Mouse (Mus musculus) spleen, postnatal 14 days (tissue): ENCODE data around the gene Ksr1.
A peak's percentile ranks its signal among the peaks of the same experiment; 100 is the strongest.

ENCODE experiments used
- DNase-seq, 2 experiments: peaks; one replicate each; pipeline ENCODE4 v3.0.0; 2021 to 2022; ENCODE audit warnings: low spot score in 2 of 2

The Ksr1 gene

DNA sequence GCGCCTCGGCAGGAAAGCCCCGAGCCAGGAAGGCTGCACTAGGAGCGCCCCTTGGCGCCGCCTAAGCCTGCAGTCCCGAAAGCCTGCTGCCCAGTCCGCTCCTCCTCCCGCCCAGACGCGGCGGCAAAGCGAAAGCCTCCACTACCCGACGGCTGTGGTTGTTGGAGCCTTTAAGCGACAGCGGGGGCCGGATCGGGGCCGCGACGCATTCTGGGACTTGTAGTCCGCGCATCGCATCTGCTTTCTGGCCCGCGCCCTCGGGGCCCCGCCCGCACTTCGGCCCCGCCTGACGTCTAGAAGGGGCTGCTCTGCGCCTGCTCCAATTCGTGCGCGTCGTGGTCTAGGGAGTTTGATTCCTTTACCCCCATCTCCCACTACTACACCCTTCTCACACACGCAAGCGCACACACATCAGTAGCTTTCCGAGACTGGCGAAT, at the start of gene Ksr1:
Ksr1 (minus strand) TSS at position 77 of the 437 bp plus-strand sequence.
- DNase-seq: peak; percentile 80 to 85

DNA sequence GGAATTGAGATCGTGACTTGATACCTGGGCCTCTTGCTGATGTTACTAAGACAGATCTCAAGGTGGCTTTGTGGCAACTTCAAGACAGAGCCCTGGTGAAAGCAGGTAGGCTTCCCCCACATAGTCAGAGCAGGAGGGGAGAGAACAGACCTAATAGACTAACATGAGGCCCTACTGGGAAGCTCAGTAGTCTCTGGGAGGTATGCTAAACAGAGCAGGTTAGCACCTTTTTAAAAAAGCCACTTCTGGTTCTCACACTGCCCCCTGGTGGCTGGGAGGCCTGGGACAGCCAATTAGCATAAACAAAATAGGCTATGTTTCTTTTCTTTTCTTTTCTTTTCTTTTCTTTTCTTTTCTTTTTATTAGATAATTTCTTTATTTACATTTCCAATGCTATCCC, 46.0 kb upstream of the Ksr1 start:
- DNase-seq: peak in 1 of 2 experiments; percentile 37

DNA sequence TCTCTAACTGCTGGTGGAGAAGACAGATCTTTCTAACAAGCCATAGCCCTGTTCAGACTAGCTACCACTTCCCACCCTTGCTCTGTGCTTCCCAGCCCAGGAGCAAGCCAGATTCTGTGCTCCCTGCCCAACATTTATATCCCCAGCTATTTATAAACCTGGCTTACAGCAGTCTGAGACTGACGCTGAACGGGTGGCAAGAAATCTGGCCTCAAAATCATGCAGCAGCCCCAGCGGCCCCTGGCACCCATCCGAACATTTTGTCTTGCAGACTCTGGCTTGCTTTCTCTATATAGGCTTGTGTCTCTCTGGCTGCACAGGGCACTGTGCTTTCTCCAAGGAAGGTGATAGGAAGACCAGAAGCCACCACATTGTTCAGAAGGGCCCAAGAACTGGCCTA, 45.0 kb upstream of the Ksr1 start:
- no peak for DNase-seq

DNA sequence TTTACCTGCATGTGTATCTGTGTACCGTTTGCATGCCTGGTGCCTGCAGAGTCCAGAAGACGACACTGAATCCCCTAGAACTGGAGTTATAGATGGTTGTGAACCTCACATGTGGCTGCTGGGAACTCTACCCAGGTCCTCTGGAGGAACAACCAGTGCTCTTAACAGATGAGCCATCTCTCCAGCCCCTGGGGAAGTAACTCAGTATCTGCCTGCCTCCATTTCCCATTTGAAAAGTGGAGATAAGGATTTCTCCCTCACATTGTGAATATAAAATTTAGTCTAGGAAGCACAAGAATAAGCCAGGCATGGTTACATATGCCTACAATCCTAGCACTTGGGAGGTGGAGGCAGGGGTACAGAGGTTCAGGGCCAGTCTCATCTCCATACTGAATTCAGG, 44.0 kb upstream of the Ksr1 start:
- no peak for DNase-seq

DNA sequence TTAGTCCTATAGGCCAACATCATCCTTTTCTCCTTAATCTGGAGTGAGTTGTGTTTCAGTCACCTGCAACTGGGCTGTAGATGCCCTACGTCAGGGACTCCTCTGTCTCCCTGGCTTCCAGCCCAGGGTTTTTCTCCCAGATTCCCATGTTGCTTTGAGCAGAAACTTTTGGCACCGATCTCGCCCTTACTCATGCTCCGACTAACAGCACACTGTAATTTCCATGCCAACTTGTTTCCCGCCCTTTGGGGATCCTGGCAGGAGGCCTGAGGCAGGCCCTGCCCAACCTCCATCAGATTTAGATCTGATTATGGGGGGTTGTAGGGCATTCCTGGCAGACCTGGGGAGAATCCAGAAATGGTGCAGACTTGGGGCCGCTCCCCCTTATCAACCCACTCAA, 42.0 kb upstream of the Ksr1 start:
- DNase-seq: no peak

DNA sequence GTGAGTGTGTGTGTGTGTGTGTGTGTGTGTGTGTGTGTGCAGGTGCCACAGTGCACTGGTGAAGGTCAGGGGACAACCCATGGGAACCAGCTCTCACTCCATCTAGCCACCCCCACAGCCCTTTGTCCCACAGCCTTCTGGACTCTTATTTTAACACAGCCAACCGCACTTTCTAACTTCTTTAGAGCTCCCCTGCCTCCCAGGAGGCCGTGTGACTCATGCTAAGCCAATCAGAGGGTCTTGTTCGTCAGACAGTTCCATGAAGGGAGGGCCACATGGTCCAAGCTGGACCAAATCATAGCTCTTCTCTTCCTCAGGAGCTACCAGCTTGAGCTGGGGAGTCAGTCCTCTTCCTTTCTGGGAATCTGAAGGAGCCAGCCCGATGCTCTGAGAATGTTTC, 41.1 kb upstream of the Ksr1 start:
- no peak for DNase-seq

DNA sequence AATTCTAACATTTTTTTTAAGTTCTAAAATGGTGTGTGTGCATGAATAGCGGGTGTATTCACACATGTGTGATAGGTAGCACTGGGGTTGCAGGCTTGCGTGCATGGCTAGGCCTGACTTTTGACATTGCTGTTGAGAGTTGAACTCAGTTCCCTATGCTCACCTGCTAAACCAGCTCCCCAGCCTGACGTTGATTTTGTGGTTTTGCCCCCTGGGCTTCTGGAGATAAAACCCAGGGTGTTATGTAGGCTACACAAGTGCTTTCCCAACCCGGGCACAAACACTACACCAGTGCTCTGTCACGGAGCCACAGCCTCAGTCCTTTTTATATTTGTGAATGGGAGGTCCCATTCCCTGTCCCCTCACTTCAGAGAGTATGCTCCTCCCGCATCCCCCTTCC, 39.5 kb upstream of the Ksr1 start:
- no peak for DNase-seq

DNA sequence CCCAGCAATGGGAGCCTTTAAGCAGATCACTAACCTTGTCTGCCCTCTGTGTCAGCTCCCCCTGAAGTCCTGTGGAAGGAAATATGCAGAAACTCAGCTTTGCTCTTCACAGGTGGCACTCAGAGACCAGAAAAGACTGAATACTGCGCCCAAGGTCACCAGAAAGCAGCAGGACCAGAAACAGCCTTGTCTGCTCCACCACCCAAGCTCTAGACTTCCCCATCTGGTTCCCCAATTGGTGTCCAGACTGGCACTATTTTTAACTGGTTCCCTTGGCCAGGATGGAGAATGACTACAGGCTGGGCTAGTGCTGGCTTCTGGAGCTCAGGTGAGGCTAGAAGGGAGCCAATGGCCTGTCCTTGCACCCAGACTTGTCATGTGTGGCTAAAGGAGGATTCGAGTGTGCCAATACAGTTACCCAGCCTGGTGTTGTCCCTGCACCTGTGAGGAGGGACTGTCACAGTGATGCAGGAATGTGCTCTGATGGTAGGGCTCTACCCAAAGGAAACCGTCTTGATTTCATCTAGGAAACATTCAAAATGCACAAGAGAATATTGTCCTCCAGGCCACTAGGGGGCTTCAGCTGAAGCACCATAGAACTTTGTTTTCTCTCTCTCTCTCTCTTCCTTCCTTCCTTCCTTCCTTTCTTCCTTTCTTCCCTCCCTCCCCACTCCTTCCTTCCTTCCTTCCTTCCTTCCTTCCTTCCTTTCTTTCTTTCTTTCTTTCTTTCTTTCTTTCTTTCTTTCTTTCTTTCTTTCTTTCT, 38.1 kb upstream of the Ksr1 start:
- no peak for DNase-seq

DNA sequence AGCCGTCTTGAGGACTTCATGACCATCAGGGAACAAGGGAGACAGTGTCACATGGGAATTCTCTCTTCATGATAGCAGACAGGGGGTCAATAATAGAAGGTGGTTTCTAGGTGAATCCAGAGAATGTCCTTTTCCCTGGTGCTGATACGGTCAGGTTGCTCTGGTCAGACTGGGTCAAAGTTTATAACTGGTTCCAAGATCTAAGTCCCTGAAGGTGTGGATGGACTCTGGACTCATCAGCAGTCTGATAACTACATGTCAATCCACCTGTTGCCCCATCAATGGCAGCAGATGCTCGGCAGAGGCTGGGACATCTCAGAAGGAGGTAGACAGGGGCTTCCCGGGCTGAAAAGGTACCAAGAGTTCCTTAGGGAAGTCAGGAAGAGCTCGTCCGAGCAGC, 37.2 kb upstream of the Ksr1 start:
- DNase-seq: no peak

DNA sequence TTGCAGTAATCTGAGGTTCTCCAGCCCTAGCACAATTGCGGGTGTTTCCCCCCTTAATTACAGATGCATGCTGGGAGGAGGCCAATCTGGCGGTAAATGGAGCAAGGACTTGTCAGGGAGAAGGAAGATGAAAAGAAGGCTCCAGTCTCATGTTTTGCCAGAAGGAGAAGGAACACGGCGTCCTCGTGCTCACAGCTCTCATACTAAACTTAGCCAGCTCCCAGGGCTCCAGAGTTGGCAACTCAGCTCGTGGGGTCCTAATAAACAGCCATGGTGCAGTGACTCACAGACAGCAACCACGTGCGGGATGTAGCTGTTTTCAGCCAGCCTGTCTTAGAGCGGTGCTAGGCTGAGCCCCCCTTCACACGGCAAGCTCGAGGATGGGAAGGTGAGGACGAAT, 36.7 kb upstream of the Ksr1 start:
- no peak for DNase-seq

DNA sequence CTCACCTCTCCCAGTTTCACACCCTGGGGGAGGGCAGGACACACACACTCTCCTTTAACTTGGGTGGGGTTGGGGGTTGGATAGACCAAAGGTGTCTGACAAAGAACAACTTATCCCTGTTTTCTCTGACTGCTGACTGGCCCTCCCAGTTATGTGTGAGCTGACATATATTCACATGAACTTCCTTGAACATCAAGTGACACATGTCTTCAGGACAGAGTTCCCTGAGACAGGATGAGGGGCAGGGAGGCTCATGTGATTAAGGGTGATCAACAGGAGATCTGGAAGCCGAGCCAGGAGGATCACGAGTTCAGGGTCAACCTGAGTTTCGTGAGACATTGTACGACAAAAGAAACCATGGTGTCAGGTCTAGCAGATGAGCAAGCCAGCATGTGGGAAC, 35.7 kb upstream of the Ksr1 start:
- no peak for DNase-seq

DNA sequence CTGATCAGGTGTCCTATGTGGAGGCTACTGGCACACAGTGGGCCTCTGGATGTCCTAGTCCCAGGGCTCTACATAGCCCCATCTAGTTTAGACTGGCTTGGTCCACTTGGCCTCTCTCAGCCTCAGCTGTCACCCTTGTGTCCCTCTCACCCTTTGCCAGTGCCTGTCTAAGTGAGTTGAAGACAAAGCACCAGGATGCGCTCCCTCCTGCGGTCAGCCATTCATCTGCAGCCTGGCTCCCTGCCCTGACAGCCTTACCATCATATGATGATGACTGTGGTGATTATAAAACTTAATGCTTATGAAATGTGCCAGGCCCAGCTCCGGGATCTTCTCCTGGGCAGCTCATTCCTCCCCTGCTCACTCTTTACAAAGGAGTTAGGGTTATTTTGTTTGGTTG, 30.5 kb upstream of the Ksr1 start:
- DNase-seq: no peak

DNA sequence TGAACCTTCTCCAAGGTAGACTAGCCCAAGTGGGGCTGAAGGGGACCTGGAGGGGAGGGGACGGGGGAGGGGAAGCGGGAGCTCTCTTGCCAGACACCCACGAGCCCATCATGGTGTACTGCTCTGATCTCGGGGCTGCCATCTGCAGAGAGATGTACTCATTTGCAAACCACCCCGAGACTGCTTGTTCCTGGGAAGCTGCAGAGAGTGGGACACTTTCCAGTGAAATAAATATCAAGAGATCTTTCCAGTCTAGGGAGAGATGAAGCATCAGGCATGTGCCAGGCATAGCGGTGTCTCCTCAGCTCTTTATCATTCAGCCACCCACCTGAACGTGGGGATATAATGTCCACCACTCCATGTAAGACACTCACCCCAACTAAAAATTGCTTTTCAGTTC, 25.8 kb upstream of the Ksr1 start:
- no peak for DNase-seq

DNA sequence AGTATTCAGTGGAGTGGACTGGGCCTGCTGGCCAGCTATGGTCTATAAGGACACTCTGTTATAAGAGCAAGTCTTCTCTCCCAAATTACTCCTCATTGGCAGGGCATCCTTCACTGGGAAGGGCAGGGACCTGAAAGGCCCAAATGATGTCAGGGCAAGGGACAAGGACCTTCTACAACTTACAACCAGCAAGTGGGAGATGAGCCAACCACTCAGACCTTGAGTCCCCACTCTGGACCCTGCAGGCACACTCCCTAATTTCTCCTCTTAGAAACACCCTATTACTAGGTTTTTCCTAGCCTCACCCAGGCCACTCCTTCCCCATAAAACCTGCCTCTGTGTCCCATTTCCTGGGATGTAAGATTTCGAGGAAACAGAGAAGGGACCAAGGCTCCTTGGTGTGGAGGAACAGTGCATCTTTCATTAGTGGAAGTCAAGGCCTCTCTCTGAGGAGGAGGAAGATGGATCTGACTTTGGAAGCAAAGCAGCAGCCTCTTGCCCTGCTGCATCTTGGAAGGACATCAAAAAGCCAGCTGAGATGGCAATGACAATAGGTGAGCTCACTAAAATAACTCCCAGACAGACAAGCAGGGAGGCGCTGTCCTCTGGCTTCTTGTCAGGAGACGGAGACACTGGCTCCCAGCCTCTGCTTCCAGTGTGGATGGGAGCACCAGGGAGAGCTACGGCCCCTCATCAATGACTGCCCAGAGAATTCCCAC, 20.5 kb upstream of the Ksr1 start:
- no peak for DNase-seq

DNA sequence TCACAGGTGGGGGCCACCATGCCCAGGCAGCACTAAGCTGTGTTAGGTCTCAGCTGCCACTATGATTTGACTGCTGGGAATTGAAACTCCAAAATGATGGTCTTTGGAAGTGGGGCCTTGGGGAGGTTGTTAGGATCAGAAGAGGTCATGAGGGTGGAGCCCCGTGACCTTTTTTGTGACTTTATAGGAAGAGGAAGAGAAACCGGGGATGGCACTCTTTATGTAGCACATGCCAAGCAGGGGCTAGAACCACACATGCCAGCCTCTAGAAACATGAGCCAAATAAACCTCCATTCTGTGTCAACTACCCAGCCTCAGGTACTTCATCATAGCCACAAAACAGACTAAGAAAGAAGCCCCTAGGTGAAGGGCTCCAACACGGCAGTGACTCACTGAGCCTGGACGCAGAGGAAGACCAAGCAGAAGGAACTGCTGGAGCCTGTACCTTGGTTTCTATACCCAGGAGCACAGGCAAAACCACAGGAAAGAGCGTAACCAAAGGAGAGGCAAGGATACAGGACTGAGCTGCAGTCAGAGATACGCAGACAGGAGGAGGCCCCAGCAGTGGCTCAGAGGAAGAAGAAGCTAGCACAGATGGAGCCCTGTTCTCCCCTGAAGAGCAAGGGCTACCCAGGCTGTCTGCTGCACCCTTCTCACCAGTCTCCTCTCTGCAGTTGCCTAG, 15.0 kb upstream of the Ksr1 start:
- no peak for DNase-seq

DNA sequence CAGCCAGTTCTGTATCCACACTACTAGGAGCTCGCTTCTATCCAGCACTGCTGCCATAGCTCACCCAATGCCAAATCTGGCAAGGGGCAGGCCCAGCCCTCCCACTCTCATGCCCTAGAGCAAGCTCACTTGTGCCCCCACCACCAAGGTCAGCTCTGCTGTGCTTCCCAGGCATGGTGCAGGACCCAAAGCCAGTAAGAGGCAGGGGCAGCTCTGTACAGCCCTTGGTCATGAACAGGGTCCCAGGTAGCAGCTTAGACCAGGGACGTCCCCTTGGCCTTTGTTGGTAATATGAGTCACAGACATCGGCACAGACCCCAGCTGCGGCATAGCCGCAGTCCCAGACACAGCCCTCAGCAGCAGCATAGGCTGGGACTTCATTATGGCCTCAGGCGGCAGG, 13.9 kb upstream of the Ksr1 start:
- no peak for DNase-seq

DNA sequence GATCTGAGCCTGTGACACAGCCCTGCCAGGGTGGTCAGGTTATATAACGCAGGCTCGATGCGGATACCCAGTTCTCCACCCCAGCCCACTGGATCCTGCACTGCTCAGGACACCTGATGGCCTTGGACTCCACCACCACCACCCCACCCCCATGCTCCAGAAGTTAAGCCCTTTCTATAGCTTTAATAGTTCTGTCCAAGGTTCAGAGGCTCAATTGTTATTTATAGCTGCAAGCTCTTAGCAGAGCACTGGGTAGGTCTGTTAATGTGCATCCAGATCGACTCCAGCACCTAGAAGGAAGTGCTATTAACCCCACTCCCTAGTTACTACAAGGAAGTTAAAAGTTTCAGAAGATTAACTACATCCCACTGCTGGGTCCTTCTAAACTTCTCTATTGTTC, 11.5 kb upstream of the Ksr1 start:
- DNase-seq: no peak

DNA sequence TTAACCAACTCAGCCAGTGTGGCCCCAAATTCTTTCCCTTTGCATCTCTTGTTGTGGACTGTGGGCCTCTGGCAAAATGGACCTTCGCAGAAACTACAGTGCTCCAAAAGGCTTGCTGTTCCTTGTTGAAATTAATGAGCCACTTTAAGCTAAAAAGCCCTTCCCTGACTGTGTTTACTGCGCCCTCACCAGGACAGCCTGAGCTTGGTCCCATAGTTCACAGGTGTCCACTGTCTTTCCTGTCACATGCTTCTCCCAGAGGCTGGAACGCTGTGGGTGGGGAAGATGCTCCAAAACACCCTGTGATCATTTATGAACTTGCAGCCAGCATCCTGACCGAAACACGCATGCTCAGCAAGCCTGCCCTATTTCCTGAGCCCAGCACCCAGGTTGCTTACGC, 9.1 kb upstream of the Ksr1 start:
- DNase-seq: no peak

DNA sequence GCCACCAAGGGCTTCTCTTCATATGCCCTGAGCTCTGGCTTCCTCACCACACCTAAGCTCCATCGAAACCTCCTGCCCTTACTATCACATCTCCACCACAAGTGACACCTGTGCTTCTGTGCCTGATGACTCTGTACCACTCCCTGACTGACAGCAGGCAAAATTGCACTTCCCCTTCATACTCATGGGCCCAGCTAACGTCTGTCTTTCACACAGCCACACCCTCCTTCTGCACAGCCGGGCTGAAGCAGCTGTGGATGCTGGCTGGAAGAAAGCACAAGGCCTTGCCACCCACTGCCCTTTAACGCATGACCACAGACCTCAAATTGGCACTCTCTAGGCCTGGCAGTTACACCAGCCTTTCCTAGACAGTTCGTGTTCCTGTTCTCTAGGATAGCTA, 6.5 kb upstream of the Ksr1 start:
- no peak for DNase-seq

DNA sequence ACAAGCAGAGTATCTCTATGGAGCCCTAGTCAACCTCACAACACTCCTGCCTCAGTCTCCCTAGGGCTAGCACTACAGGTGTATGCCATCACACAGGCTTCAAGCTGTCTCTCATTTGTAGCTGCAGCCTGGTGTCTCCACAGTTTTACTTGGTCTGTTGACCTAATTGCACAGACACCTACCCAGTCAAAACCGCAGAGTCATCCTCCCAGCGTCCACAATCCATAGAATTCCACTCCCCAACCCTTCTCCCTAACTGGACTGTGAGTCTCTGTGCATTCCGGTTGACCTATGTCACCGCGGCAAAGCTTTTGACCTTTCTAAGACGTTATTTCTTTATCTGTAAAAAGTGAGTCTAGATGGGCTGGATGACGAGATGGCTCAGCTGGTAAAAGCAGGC, 5.7 kb upstream of the Ksr1 start:
- no peak for DNase-seq

DNA sequence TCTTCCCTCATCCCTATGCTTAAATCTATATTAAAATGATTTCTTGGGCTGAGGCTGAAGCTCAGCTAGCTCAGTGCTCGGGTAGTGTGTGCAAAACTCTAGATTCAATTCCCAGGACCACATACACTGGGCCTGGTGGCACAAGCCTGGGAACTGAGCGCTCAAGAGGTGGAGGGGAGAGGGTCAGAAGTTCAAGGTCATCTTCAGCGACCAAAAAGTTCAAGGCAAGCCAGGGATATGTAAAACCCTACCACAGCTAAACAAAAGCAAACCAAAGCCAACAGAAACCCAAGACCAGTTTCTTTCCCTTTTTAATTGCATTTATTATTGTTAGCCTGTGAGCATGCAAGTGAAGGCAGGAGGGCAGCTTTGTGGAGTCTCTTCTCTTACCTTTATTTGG, 4.1 kb upstream of the Ksr1 start:
- no peak for DNase-seq

DNA sequence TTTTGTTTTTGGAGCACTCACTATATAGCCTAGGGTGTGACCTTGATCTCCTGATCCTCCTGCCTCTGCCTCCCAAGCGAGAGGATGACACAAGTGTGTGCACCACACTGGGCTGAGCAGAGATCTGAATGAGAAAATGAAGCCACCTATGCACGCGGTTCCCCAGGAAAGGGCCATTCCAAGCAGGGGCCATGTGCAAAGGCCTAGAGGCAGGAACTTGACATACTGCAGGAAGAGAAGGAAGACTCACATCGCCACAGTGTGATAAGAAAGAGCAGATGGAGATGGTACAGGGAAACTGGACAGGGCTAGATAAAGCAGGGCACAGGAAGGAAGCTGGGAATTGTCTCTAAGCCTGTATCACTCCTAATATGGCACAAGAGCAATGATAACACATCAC, 3.1 kb upstream of the Ksr1 start:
- DNase-seq: no peak

DNA sequence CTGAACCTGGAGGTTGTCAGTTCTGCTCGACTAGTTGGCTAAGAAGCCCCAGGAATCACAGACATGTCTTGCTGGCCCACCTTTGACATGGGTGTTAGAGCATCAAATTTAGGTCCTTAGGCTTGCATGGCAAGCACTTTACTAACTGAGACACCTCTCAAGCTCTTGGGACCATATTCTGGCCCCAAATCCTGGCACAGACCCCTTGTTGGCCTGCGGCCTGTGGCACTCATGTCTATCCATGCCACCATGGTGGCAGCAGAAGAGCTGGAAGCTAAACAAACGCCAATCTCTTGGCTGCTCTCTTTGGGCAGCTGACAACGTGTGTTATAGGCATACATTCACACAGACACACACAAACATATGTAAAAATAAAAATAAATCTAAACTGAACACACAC, 2.6 kb upstream of the Ksr1 start:
- DNase-seq: no peak
